Mouse (Mus musculus) adrenal gland, adult 8-10 months (tissue): Measurements from ENCODE around the gene Ank. TPM values are rescaled to one million over a fixed set of nuclear protein-coding genes. Genes with fewer than 3 reads are reported as not detected.

Experiments used
- DNase-seq: peaks from one replicate; pipeline ENCODE4 v3.0.0; 2022
- microRNA-seq, 2 experiments: library from miRNA; unstranded; fragments of <30 nt; microRNA quantifications; one replicate each; pipeline ENCODE4 v1.2.0; 2022
- total RNA-seq, 4 experiments: library from RNA; stranded (reverse); gene quantifications; 2 replicates each; pipeline ENCODE4 v1.2.4; 2022

Ank gene
- total RNA-seq, 4 experiments from 2014 or later = 38.2 to 68.7 (median 50.9) TPM

DNA sequence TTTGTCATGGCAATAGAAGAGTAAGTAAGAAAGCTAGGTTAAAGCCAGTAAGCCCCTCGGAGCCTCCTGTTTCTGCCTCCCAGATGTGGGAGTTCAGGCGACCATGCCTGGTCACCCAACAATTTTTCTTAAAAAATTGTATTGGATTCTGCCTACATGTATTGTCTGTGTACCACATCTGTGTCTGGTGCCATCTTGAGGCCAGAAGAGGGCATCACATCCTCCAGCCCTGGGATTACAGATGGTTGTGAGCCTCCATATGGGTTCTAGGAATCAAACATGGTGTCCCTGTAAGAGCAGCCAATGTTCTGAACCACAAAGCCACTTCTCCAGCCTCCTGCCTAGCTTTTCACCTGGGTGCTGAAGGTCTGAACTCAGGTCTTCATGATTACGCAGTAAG lies 176.4 kb downstream of the Ank start:
- DNase-seq = no peak

Small RNA genes within 50 kb of the gene (microRNA-seq; reads per million reads assigned to microRNA genes)
- 0.17 to 0.35 reads per million in 2 experiments for gene Mir7117

Other genes with a start within 250 kb of the Ank start
- 10 to 100 TPM; 37.2 to 42.8 (median 40.0) TPM for gene Otulin, start 164.0 kb downstream of the Ank start, total RNA-seq
- gene Otulinl, start 214.9 kb downstream of the Ank start, total RNA-seq = 10 to 100 TPM in 1 of 4 experiments, 1 to 10 TPM in 3; 4.5 to 14.4 (median 7.6) TPM